Mouse (Mus musculus) megakaryocyte, embryonic 14.5 days (primary cell): ENCODE results near the gene Fam151b.

Experiments used
- FLI1 ChIP-seq: IDR thresholded peaks from 2 replicates; pipeline ENCODE4 v1.6.1; 2012; ENCODE audit warnings: low read length, inconsistent platforms, mixed read lengths
- GATA1 ChIP-seq: IDR thresholded peaks from 3 replicates; pipeline ENCODE4 v1.6.1; 2012; ENCODE audit warnings: mixed read lengths, low read length, inconsistent platforms, borderline replicate concordance

GRCm38 (mm10) chr13:92419630-92420029 lies 64.2 kb downstream of the Fam151b start:
- TF ChIP-seq GATA1 (no peak), FLI1 (no peak)
